Mouse (Mus musculus) MEL (cell line): Measurements from ENCODE around the gene Hecw2.

Experiments
- CTCF ChIP-seq, 3 experiments: IDR thresholded peaks in 2 of 3; conservative IDR thresholded peaks in 1 of 3; 2 replicates each; pipeline ENCODE4 v1.5.1; 2011 to 2012; ENCODE audit warnings: low read length in 3 of 3, low read depth in 2 of 3, mild to moderate bottlenecking in 2 of 3, improper control_type of control experiment in 1 of 3, inconsistent platforms in 1 of 3, mixed read lengths in 1 of 3, moderate library complexity in 1 of 3; ENCODE audit not compliant: control insufficient read depth in 1 of 3, insufficient read depth in 1 of 3, poor library complexity in 1 of 3, severe bottlenecking in 1 of 3
- MAFK ChIP-seq: IDR thresholded peaks from 2 replicates; pipeline ENCODE4 v1.6.1; 2011; ENCODE audit warnings: low read depth, mild to moderate bottlenecking, low read length, improper control_type of control experiment, borderline replicate concordance
- POLR2A ChIP-seq, 2 experiments: IDR thresholded peaks; 2 replicates each; pipeline ENCODE4 v1.6.1; 2011 to 2012; ENCODE audit warnings: low read length in 2 of 2, mild to moderate bottlenecking in 2 of 2, control low read depth in 1 of 2, improper control_type of control experiment in 1 of 2, low read depth in 1 of 2, moderate library complexity in 1 of 2; ENCODE audit not compliant: control insufficient read depth in 1 of 2, insufficient read depth in 1 of 2, poor library complexity in 1 of 2
- TBP ChIP-seq: IDR thresholded peaks from 2 replicates; pipeline ENCODE4 v1.8.0; 2011; ENCODE audit warnings: low read depth, low read length, improper control_type of control experiment
- ZNF384 ChIP-seq: IDR thresholded peaks from 2 replicates; pipeline ENCODE4 v1.6.1; 2012; ENCODE audit warnings: low read depth, mild to moderate bottlenecking, inconsistent platforms, low read length, improper control_type of control experiment

- TF ChIP-seq TBP (no peak), MAFK (no peak), POLR2A (IDR thresholded peaks at IDR 0.05; ENCODE audit: control insufficient read depth in 1 of 2, insufficient read depth in 1 of 2, low read depth in 1 of 2, low read length in 2 of 2, poor library complexity in 1 of 2) (no peak), CTCF (IDR thresholded peaks at IDR 0.05 in 2 of 3, conservative IDR thresholded peaks at IDR 0.05 in 1 of 3; ENCODE audit: control insufficient read depth in 1 of 3, insufficient read depth in 1 of 3, low read depth in 2 of 3, low read length in 3 of 3, poor library complexity in 1 of 3, severe bottlenecking in 1 of 3) (no peak), ZNF384 (no peak)
Measured at GRCm38 (mm10) chr1:53781311-53781710, 413.7 kb downstream of the Hecw2 start.
